Mouse (Mus musculus) stomach, embryonic 15.5 days (tissue): Measurements from ENCODE around the gene Cracr2b. TPM values are rescaled to one million over a fixed set of nuclear protein-coding genes. Genes with fewer than 3 reads are reported as not detected.

ENCODE experiments used
- ATAC-seq: fragments of 200-750 bp; cut with Nextera tagmentation; 2 replicates; pipeline ENCODE4 v1.8.0; 2017; ENCODE audit warnings: low read depth, moderate number of reproducible peaks, moderate TSS enrichment; ENCODE audit not compliant: insufficient read depth, low FRiP score
- H3K27ac ChIP-seq: fragments of 300-500 bp; sonication (generic); 2 replicates; pipeline ENCODE4 v1.5.1; 2015; ENCODE audit warnings: mild to moderate bottlenecking, inconsistent platforms
- H3K27me3 ChIP-seq: fragments of 300-500 bp; sonication (generic); replicated peaks from 2 replicates; pipeline ENCODE4 v1.6.1; 2015; ENCODE audit warnings: inconsistent platforms
- H3K36me3 ChIP-seq: fragments of 300-500 bp; sonication (generic); 2 replicates; pipeline ENCODE4 v1.6.1; 2015; ENCODE audit warnings: inconsistent platforms
- H3K4me1 ChIP-seq: fragments of 300-500 bp; sonication (generic); 2 replicates; pipeline ENCODE4 v1.6.1; 2015; ENCODE audit warnings: inconsistent platforms
- H3K4me2 ChIP-seq: fragments of 300-500 bp; sonication (generic); 2 replicates; pipeline ENCODE4 v1.6.1; 2015; ENCODE audit warnings: mild to moderate bottlenecking, inconsistent platforms
- H3K4me3 ChIP-seq: fragments of 300-500 bp; sonication (generic); replicated peaks from 2 replicates; pipeline ENCODE4 v1.5.1; 2015; ENCODE audit warnings: inconsistent platforms
- H3K9ac ChIP-seq: fragments of 300-500 bp; sonication (generic); 2 replicates; pipeline ENCODE4 v1.6.1; 2015; ENCODE audit warnings: inconsistent platforms
- H3K9me3 ChIP-seq: fragments of 300-500 bp; sonication (generic); 2 replicates; pipeline ENCODE4 v1.6.1; 2016; ENCODE audit warnings: inconsistent platforms
- WGBS: fragments of 180-500 bp; shearing (Covaris S2); methylation state at CpG from one replicate; pipeline ENCODE4 v1.1.7; 2015; 5-methylcytosine and 5-hydroxymethylcytosine counted together
- polyA plus RNA-seq: library from polyadenylated mRNA; unstranded; fragments of >200 nt; fragmentation: Nextera tagmentation; extraction: Ambion mirVana; gene quantifications from 2 replicates; pipeline ENCODE4 v1.2.1, GENCODE M21; 2015

Cracr2b gene
- polyA plus RNA-seq, 1 experiment from 2014 or later: 27.5 TPM

DNA sequence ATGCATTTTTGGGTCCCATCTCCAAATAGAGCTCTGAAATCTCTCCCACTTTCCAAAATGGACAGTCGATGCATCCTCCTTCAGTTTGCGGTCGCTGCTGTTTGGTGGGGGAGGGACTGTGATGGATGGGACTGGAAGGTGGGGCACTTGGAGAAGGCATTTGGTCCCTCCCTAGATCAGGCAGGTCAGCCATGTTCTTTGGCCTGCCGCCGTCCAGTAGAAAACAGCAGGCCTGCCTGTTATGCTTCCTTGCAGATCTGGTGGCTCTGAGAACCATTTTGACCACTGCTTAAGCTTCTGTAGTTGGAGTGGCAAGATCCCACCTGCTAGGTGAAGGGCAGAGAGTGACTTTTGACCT is 7.2 kb downstream of the Cracr2b start:
- H3K4me2 ChIP-seq: peak overlapping the region; percentile 84

GRCm38 (mm10) chr7:141468522-141469211 is 7.8 kb downstream of the Cracr2b start:
- ATAC-seq: peak; percentile 57
- Histone ChIP-seq H3K27ac (peak overlapping the region; percentile 95), H3K9me3 (no peaks in the 10 kb centered on the region), H3K4me3 (peak overlapping the region; percentile 83), H3K9ac (peak overlapping the region; percentile 62; the same call in 1 of the 2 replicates), H3K36me3 (peaks cover 24% of the 10 kb centered on the region), H3K4me2 (peak overlapping the region; percentile 84), H3K27me3 (peaks cover 14% of the 10 kb centered on the region; the same call in 1 of the 2 replicates), H3K4me1 (peaks cover 43% of the 10 kb centered on the region)
- WGBS: 6% methylated on average over 8 of the region's 8 CpGs

More for the DNA sequence above, 7.2 kb downstream of the Cracr2b start:
- peak overlapping the region; percentile 62; the same call in 1 of the 2 replicates for H3K9ac ChIP-seq
- H3K9me3 ChIP-seq: no peaks in the 10 kb centered on the region
- H3K4me1 ChIP-seq: peaks cover 46% of the 10 kb centered on the region
- H3K4me3 ChIP-seq: peak overlapping the region; percentile 83
- H3K36me3 ChIP-seq: peaks cover 24% of the 10 kb centered on the region
- ATAC-seq: no peak
- H3K27me3 ChIP-seq: peaks cover 18% of the 10 kb centered on the region
- WGBS: 10% methylated on average over 5 of the region's 5 CpGs
- H3K27ac ChIP-seq: peak overlapping the region; percentile 95

- Histone ChIP-seq H3K9me3 (no peaks in the 10 kb centered on the region), H3K36me3 (peaks cover 24% of the 10 kb centered on the region), H3K4me1 (peaks cover 46% of the 10 kb centered on the region), H3K9ac (peak overlapping the region; percentile 21; the same call in 1 of the 2 replicates), H3K4me2 (peak overlapping the region; percentile 84), H3K27me3 (peaks cover 7% of the 10 kb centered on the region; the same call in 1 of the 2 replicates), H3K4me3 (peak overlapping the region; percentile 83), H3K27ac (peak overlapping the region; percentile 95)
- ATAC-seq: no peak
- 86% methylated on average over 6 of the region's 6 CpGs for WGBS
Measured at GRCm38 (mm10) chr7:141469352-141469751, 8.5 kb downstream of the Cracr2b start.

DNA sequence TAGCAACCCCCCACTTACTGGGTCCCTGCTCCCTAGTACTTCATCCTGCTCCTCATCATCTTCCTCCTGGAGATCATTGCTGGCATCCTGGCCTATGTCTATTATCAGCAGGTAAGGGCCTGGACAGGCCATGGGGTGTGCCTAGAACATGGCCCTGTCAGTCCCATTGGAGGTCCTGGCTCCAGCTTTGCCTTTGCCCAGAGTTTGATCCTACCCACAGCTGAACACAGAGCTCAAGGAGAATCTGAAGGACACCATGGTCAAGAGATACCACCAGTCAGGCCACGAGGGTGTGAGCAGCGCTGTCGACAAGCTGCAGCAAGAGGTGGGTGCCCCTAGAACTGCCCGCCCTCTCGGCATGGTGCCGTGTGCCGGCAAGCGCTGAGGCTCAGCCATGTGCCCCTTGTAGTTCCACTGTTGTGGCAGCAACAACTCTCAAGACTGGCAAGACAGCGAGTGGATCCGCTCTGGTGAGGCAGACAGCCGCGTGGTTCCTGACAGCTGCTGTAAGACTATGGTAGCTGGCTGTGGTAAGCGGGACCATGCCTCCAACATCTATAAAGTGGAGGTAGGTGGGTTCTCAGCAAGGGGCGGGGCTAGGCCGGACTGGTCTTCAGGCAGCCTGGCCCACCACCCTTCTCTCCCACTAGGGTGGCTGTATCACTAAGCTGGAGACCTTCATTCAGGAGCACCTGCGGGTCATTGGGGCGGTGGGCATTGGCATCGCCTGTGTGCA is 9.2 kb downstream of the Cracr2b start:
- Histone ChIP-seq H3K4me2 (no peak overlapping the region), H3K27me3 (no peaks in the 10 kb centered on the region), H3K4me1 (peaks cover 39% of the 10 kb centered on the region), H3K9me3 (no peaks in the 10 kb centered on the region), H3K4me3 (no peak overlapping the region), H3K36me3 (peaks cover 24% of the 10 kb centered on the region), H3K9ac (no peak overlapping the region), H3K27ac (no peak overlapping the region)
- 90% methylated on average over 18 of the region's 18 CpGs for WGBS
- no peak for ATAC-seq

GRCm38 (mm10) chr7:141470637-141470944 is 9.7 kb downstream of the Cracr2b start:
- no peak overlapping the region for H3K4me3 ChIP-seq
- no peaks in the 10 kb centered on the region for H3K27me3 ChIP-seq
- no peak overlapping the region for H3K9ac ChIP-seq
- ATAC-seq: no peak
- 92% methylated on average over 10 of the region's 10 CpGs for WGBS
- no peak overlapping the region for H3K27ac ChIP-seq
- H3K36me3 ChIP-seq: peaks cover 24% of the 10 kb centered on the region
- H3K9me3 ChIP-seq: no peaks in the 10 kb centered on the region
- H3K4me1 ChIP-seq: peaks cover 36% of the 10 kb centered on the region
- H3K4me2 ChIP-seq: no peak overlapping the region

GRCm38 (mm10) chr7:141471236-141471635 is 10.3 kb downstream of the Cracr2b start:
- Histone ChIP-seq H3K4me2 (no peak overlapping the region), H3K36me3 (peaks cover 24% of the 10 kb centered on the region), H3K27me3 (no peaks in the 10 kb centered on the region), H3K4me3 (no peak overlapping the region), H3K27ac (no peak overlapping the region), H3K9me3 (no peaks in the 10 kb centered on the region), H3K9ac (no peak overlapping the region), H3K4me1 (peaks cover 41% of the 10 kb centered on the region)
- no peak for ATAC-seq
- 92% methylated on average over 1 of the region's 1 CpGs for WGBS

DNA sequence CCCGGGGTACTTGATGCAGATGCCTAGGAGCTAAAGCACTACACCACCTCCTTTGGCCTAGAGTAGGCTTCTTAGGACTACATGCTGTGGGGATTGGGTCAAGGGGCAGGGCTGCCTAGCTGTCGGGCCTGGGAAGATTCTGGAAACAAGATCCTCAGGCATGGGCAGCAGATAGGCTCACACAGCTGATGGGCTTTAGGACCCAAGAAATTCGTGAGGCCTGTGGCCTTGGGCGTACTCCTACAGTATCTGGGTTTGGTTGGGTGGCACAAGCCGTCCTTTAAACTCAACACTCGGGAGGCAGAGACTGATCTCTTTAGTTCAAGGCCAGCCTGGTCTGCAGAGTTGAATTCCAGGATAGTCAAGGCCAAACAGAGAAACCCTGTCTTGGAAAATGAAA is 11.3 kb downstream of the Cracr2b start:
- Histone ChIP-seq H3K4me1 (peaks cover 42% of the 10 kb centered on the region), H3K9ac (no peak overlapping the region), H3K27ac (no peak overlapping the region), H3K27me3 (no peaks in the 10 kb centered on the region), H3K4me3 (no peak overlapping the region), H3K4me2 (no peak overlapping the region), H3K9me3 (no peaks in the 10 kb centered on the region), H3K36me3 (peaks cover 24% of the 10 kb centered on the region)
- 75% methylated on average over 6 of the region's 6 CpGs for WGBS
- no peak for ATAC-seq

- WGBS: 81% methylated on average over 6 of the region's 6 CpGs
- no peaks in the 10 kb centered on the region for H3K9me3 ChIP-seq
- no peak overlapping the region for H3K9ac ChIP-seq
- ATAC-seq: no peak
- peaks cover 48% of the 10 kb centered on the region for H3K4me1 ChIP-seq
- H3K4me3 ChIP-seq: no peak overlapping the region
- peaks cover 24% of the 10 kb centered on the region for H3K36me3 ChIP-seq
- no peaks in the 10 kb centered on the region for H3K27me3 ChIP-seq
- H3K4me2 ChIP-seq: no peak overlapping the region
- H3K27ac ChIP-seq: no peak overlapping the region
Measured at GRCm38 (mm10) chr7:141472763-141473162, 11.9 kb downstream of the Cracr2b start.

DNA sequence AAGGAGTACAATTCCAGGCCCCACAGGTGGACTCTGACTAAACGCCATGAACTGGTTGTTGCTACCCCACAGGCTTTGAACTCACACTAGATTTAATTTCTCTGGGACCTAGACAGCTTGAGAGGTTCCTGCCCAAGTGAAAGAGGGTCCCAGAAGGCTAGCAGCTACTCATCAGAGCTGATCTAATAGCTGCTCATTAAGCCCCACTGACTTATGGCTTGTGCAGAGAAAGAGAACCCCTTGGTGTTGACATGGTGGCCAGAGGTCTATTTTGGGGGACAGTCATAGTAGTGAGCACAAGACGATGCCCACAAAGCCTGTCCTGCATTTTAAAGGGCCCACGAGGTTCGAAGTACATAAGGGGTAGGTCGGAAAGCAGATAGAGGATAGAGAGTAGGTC is 13.3 kb downstream of the Cracr2b start:
- Histone ChIP-seq H3K4me2 (peak overlapping the region; percentile 86), H3K9ac (peak overlapping the region; percentile 73), H3K4me3 (peak overlapping the region; percentile 94), H3K4me1 (peaks cover 42% of the 10 kb centered on the region), H3K27me3 (no peaks in the 10 kb centered on the region), H3K9me3 (no peaks in the 10 kb centered on the region), H3K27ac (0 out of 2 replicates have a peak overlapping the region, but pooled peaks have one; percentile 1), H3K36me3 (peaks cover 24% of the 10 kb centered on the region)
- ATAC-seq: no peak
- WGBS: 8% methylated on average over 5 of the region's 5 CpGs

GRCm38 (mm10) chr7:141475011-141475804 is 14.3 kb downstream of the Cracr2b start, which contains the start of the genes Polr2l and Tspan4:
Gene Polr2l (minus strand): TSS chr7:141475132.
Gene Tspan4 (plus strand): TSS chr7:141475240.
- peaks cover 14% of the 10 kb centered on the region for H3K36me3 ChIP-seq
- peak; percentile 61 for ATAC-seq
- H3K4me1 ChIP-seq: peaks cover 36% of the 10 kb centered on the region
- peak within 1 kb of the TSS; percentile 94 for H3K4me3 ChIP-seq
- WGBS: under 1% methylated on average over 87 of the region's 87 CpGs
- H3K27me3 ChIP-seq: no peaks in the 10 kb centered on the region
- no peaks in the 10 kb centered on the region for H3K9me3 ChIP-seq
- peak within 1 kb of the TSS; percentile 86 for H3K4me2 ChIP-seq
- peak within 1 kb of the TSS; percentile 73 for H3K9ac ChIP-seq
- H3K27ac ChIP-seq: peak within 1 kb of the TSS; percentile 96

GRCm38 (mm10) chr7:141475805-141476158 is 14.9 kb downstream of the Cracr2b start:
- no peaks in the 10 kb centered on the region for H3K9me3 ChIP-seq
- peaks cover 36% of the 10 kb centered on the region for H3K4me1 ChIP-seq
- ATAC-seq: no peak
- under 1% methylated on average over 12 of the region's 12 CpGs for WGBS
- peaks cover 8% of the 10 kb centered on the region for H3K36me3 ChIP-seq
- peak overlapping the region; percentile 73 for H3K9ac ChIP-seq
- peak overlapping the region; percentile 96 for H3K27ac ChIP-seq
- H3K27me3 ChIP-seq: no peaks in the 10 kb centered on the region
- peak overlapping the region; percentile 94 for H3K4me3 ChIP-seq
- peak overlapping the region; percentile 86 for H3K4me2 ChIP-seq
